Mouse (Mus musculus) mature B cell (primary cell): Measurements from ENCODE around the gene Pigl.

Experiments used
- in situ Hi-C: fragments of 300-500 bp; cut with MboI; formaldehyde crosslinking; loops from 2 replicates; pipeline ENCODE4 v1.14.3; 2019

Gene Pigl

DNA sequence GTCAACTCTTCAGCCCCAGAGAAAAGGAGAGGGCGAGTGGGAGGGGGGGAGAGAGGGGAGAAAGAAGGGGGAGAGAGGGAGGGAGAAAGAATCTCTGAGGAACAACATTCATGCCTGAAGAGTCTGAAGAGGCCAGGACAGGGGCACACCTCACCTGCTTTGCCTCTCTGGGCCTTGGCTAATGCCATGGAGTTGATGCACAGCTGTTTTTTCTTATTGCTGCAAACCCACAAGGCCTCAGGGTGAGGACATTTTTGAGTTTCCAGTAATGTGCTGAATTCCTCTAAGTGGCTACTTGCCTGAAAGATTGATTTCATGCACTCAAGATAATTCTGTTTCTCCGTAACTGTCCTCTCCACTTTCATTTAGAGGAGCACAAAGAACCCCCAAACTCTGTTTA is 99.9 kb downstream of the Pigl start:
- in situ Hi-C loops = no loop called here

DNA sequence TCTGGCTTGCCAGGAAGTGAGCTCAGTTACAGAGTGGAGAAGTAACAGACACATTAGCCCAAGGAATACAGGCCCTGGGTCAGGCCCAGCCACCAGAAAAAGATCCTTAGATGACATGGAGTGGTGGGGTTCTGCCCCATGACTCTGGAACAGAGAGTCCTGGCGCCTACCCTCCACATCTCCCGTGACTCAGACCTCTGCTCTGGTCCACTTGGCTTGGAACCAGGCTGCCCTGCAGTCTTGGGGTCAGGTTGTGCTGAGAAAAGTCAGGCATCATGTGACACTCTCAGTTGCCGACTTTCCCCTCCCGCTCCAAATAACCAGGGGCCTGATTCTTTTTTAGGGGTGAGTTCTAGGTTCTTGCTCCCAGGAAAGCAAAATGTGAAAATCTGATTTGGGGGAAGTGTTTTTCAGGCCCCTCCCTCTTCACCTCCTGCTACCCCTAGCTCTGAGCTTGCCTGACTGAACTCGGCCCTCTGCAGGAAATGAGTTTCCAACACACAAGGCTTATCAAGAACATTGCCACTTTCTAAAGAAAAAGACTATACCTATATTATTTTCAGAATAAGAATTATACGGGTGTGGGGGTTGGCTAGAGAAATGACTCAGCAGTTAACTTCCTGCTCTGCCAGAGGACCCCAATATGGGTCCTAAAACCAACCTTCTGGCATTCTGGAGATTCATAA is 100.8 kb downstream of the Pigl start:
- in situ Hi-C loops = no loop called here

DNA sequence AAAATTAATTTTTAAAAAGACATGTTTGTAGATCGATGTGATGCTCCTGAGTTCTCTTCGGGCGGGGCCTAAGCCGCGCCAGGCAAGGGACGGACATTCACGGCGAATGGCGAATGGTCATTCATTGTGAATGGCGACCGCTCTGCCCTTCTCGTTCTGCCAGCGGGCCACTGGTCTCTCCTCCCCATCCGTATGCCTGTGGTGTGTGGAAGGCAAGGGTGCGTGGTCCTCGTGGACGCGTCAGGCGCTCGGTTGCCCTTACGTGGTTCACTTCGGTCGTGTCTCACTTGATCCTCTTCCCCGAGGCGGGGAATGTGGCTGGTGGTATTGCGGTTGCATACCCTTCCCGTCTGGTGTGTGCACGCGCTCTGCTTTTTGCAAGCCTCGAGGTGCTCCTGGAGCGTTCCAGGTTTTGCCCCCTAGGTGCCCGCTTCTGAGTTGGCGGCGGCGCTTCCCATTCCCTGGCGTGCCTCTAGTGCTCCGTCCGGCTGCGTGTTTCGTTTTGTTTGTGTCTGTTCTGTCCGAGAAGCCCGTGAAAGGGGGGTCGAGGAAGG is 102.3 kb downstream of the Pigl start:
- in situ Hi-C loops = no loop called here

DNA sequence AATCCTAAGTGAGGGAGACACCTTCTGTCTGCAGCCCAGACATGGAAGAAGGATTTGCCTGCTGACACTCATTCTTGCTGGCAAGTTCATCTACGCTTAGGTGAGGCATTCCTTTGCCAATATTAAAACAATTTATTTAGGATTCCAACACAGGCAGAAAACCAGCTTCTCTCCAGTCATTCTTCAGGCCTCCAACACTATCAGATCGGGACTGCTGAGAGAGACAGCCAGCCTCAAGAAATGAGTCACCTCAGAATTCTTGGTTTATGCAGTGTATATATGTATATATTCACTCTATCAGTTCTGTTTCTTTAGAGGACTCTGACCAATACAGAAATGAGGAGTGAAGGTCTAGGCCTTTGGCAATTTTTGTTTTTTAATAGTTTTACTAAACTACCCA is 105.3 kb downstream of the Pigl start:
- in situ Hi-C loops = no loop called here
